Mouse (Mus musculus) A20 (cell line): ENCODE measurements around the gene Eri2.

Experiments used
- DNase-seq: peaks from one replicate; pipeline ENCODE4 v3.0.0-alpha.2; 2011; ENCODE audit warnings: low read depth, low spot score

The Eri2 gene

GRCm38 (mm10) chr7:119793586-119794250 is at the start of gene Eri2, which contains the start of gene Rexo5:
Eri2 (minus strand) TSS chr7:119794058.
Rexo5 (plus strand) TSS chr7:119794006.
- DNase-seq: peak; percentile 96

GRCm38 (mm10) chr7:119841820-119842449 is 48.1 kb upstream of the Eri2 start:
- no peak for DNase-seq

GRCm38 (mm10) chr7:119835996-119836777 is 42.3 kb upstream of the Eri2 start:
- DNase-seq: no peak

- no peak for DNase-seq
Measured at GRCm38 (mm10) chr7:119835371-119835770, 41.5 kb upstream of the Eri2 start.

- no peak for DNase-seq
Measured at GRCm38 (mm10) chr7:119808723-119809122, 14.9 kb upstream of the Eri2 start.

GRCm38 (mm10) chr7:119807396-119807795 is 13.5 kb upstream of the Eri2 start:
- DNase-seq: no peak

GRCm38 (mm10) chr7:119800991-119801390 is 7.1 kb upstream of the Eri2 start:
- no peak for DNase-seq

- peak; percentile 42 for DNase-seq
Measured at GRCm38 (mm10) chr7:119800488-119800887, 6.6 kb upstream of the Eri2 start.

GRCm38 (mm10) chr7:119795311-119795710 is 1.5 kb upstream of the Eri2 start:
- DNase-seq: peak; percentile 31

- no peak for DNase-seq
Measured at GRCm38 (mm10) chr7:119794251-119794638, 387 bp upstream of the Eri2 start.

GRCm38 (mm10) chr7:119789024-119789423 is 4.8 kb downstream of the Eri2 start:
- no peak for DNase-seq

GRCm38 (mm10) chr7:119784908-119785307 is 8.9 kb downstream of the Eri2 start:
- DNase-seq: no peak

- no peak for DNase-seq
Measured at GRCm38 (mm10) chr7:119783453-119783852, 10.4 kb downstream of the Eri2 start.

GRCm38 (mm10) chr7:119769895-119770294 is 24.0 kb downstream of the Eri2 start:
- DNase-seq: no peak

- DNase-seq: no peak
Measured at GRCm38 (mm10) chr7:119766996-119767395, 26.9 kb downstream of the Eri2 start.

- no peak for DNase-seq
Measured at GRCm38 (mm10) chr7:119764377-119764776, 29.5 kb downstream of the Eri2 start.

- no peak for DNase-seq
Measured at GRCm38 (mm10) chr7:119762166-119762697, 31.6 kb downstream of the Eri2 start.

- no peak for DNase-seq
Measured at GRCm38 (mm10) chr7:119760527-119760951, 33.3 kb downstream of the Eri2 start, which contains the start of gene Acsm3. Acsm3 (plus strand) TSS chr7:119760923.

- no peak for DNase-seq
Measured at GRCm38 (mm10) chr7:119753696-119754095, 40.2 kb downstream of the Eri2 start.

- no peak for DNase-seq
Measured at GRCm38 (mm10) chr7:119749942-119750341, 43.9 kb downstream of the Eri2 start.

- no peak for DNase-seq
Measured at GRCm38 (mm10) chr7:119748761-119749160, 45.1 kb downstream of the Eri2 start.

GRCm38 (mm10) chr7:119745869-119746268 is 48.0 kb downstream of the Eri2 start:
- no peak for DNase-seq
